Mouse (Mus musculus) brain, embryonic 14.5 days (tissue): ENCODE results near the gene Crb2. TPM values are rescaled to one million over a fixed set of nuclear protein-coding genes. Genes with fewer than 3 reads are reported as not detected.

Experiments
- DNase-seq: peaks from one replicate; pipeline ENCODE4 v3.0.0-alpha.2; 2011; ENCODE audit warnings: low read depth
- CTCF ChIP-seq: fragments of 200-500 bp; IDR thresholded peaks from 2 replicates; pipeline ENCODE4 v1.5.1; 2012; ENCODE audit warnings: inconsistent platforms, mild to moderate bottlenecking, moderate library complexity, borderline replicate concordance; ENCODE audit not compliant: insufficient read depth, insufficient read length; ENCODE audit errors: extremely low read depth
- POLR2A ChIP-seq: fragments of 200-500 bp; IDR thresholded peaks from 2 replicates; pipeline ENCODE4 v1.6.1; 2012; ENCODE audit warnings: mild to moderate bottlenecking, inconsistent platforms, borderline replicate concordance; ENCODE audit not compliant: poor library complexity, insufficient read depth, insufficient read length, severe bottlenecking; ENCODE audit errors: extremely low read depth
- polyA plus RNA-seq: library from polyadenylated mRNA; depleted of rRNA; stranded (reverse); fragments of >200 nt; gene quantifications from 2 replicates; pipeline ENCODE4 v1.2.3, GENCODE M21; 2012

The Crb2 gene
- polyA plus RNA-seq, 1 experiment: 11.3 TPM

GRCm38 (mm10) chr2:37776611-37777411 is 762 bp downstream of the Crb2 start:
- DNase-seq: peak; percentile 78
- no peak for TF ChIP-seq POLR2A
- no peak for TF ChIP-seq CTCF

DNA sequence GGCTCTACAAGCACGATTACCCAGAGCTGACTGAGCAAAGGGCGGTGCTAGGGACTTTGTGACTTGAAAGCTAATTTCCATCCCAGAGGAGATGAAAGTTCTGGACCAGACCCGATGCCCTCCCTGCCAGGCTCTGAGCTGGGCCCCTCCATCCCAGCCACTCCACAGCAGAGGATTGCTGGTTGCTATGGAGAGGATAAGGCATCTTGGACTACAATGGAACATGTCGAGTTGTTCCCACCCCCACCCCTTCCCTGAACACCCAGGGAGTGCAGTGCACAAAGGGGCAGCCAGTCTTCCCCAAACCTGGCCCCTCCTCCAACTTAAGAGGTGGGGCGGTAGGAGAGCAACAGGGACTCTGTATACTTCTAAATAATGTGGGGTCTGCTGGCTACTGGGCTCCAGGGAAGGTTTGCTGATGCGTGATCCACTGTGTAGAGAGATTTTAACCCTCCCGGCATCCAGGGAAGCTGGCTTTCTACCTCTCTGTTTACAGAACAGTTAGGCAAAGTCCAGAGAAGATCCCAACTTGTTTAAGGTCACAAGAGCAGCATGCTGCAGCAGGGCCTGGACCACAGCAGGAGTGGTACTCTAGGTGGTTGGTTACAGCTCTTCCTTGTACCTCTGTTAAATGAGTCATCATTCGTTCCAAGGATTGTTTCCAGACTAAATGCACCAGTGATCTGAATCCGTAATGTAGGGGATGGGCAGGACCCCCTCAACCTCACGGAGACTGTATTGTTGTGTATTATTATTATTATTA is 2.1 kb downstream of the Crb2 start:
- TF ChIP-seq CTCF: no peak
- no peak for TF ChIP-seq POLR2A
- DNase-seq: peak; percentile 96

- TF ChIP-seq POLR2A (no peak), CTCF (no peak)
- peak; percentile 87 for DNase-seq
Measured at GRCm38 (mm10) chr2:37780270-37780929, 4.4 kb downstream of the Crb2 start.

- TF ChIP-seq CTCF (no peak), POLR2A (no peak)
- DNase-seq: peak; percentile 38
Measured at GRCm38 (mm10) chr2:37781421-37781820, 5.4 kb downstream of the Crb2 start.

DNA sequence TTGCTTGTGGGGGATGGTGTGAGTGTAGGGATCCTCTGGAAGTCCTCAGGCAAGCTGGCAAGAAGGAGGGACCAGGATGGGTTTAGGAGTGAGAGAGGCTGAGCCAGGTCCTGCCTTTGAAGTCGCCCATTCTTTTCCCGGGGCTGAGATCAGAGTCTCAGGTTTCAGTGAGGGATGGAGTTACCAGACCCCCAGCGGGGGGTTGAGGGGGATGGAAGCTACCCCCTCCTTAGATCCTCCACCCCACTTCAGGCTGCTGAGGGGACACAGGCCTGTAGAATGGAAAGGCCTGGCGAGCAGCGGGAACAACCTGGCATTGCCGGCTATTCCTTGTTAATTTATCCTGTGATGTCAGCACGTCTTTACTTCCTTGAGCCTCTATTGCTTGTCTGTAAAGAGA is 6.0 kb downstream of the Crb2 start:
- TF ChIP-seq POLR2A (no peak), CTCF (no peak)
- peak; percentile 62 for DNase-seq

- no peak for DNase-seq
- TF ChIP-seq POLR2A (no peak), CTCF (no peak)
Measured at GRCm38 (mm10) chr2:37784473-37784872, 8.4 kb downstream of the Crb2 start.

GRCm38 (mm10) chr2:37786461-37786860 is 10.4 kb downstream of the Crb2 start:
- peak; percentile 36 for DNase-seq
- TF ChIP-seq CTCF (no peak), POLR2A (no peak)

DNA sequence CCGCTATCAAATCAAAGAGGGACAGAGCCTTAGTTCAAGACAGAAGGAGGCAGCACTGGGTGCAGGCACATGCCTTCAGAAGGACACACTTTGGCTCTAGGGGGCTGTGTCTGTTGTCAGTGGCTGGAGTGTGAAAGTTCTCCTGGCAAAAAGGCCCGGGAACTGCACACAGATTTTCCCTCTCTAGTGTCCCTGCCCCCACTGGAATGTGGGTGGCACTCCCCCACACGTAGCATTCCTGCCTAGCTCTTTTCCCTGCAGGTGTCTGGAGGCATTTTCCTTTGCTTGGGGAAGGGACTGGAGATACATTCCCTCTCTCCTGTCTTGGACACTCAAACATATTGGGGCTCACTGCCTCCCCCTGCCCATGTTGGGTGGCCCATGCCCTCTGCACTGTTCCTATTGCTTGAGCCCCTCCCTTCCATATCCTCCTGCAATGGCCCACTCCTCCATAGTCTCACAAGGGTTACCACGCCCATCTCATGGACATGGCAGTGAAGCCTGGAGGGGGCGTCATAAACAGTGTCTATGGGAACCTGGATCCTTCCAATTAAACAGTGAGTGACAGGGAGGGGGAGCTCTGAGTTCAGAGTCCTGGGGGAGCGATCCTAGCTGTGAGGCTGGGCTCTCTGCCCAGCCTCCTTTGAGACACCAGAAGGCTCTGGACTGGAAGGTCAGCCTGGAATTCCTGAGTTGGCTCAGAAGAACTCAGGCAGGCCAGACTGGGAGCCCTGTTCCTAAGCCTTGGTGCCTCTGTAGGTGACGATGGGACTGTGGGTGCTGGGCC is 12.3 kb downstream of the Crb2 start:
- TF ChIP-seq CTCF (no peak), POLR2A (no peak)

GRCm38 (mm10) chr2:37789029-37789428 is 13.0 kb downstream of the Crb2 start:
- no peak for TF ChIP-seq POLR2A
- no peak for TF ChIP-seq CTCF
- DNase-seq: no peak

More for the DNA sequence above, 12.3 kb downstream of the Crb2 start:
- DNase-seq: peak; percentile 88

DNA sequence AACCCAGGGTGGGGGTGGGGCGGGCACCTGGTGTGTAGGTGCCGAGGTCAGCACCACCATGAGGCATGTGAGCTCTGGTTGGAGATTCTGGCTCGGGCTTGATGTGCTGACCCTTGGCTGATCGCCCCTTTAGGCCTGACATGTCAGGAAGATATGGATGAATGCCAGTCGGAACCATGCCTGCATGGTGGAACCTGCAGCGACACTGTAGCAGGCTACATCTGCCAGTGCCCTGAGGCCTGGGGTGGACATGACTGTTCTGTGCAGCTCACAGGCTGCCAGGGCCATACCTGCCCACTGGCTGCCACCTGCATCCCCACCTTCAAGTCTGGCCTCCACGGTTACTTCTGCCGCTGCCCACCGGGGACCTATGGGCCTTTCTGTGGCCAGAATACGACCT is 13.9 kb downstream of the Crb2 start:
- DNase-seq: no peak

GRCm38 (mm10) chr2:37790738-37791137 is 14.7 kb downstream of the Crb2 start:
- TF ChIP-seq CTCF (no peak), POLR2A (no peak)
- DNase-seq: no peak

More for the DNA sequence above, 13.9 kb downstream of the Crb2 start:
- TF ChIP-seq CTCF: no peak
- TF ChIP-seq POLR2A: no peak

- DNase-seq: no peak
- TF ChIP-seq POLR2A: no peak
- TF ChIP-seq CTCF: no peak
Measured at GRCm38 (mm10) chr2:37791340-37791739, 15.3 kb downstream of the Crb2 start.
